Mouse (Mus musculus): ENCODE data around the gene Trpv6. TPM values are rescaled to one million over a fixed set of nuclear protein-coding genes. Genes with fewer than 3 reads are reported as not detected.

Gene Trpv6
- polyA plus RNA-seq (2012; rRNA removed; ENCODE audit: low replicate concordance) = 0.07 and 6.4 TPM in 2 replicates

GRCm38 (mm10) chr6:41636178-41636577, at the start of gene Trpv6:
Gene Trpv6, minus strand, starts transcription at chr6:41636405.

GRCm38 (mm10) chr6:41684131-41684530, 47.9 kb upstream of the Trpv6 start, which contains the start of gene Llcfc1:
Gene Llcfc1, plus strand, starts transcription at chr6:41684431.

GRCm38 (mm10) chr6:41680669-41681068, 44.5 kb upstream of the Trpv6 start, which contains the start of gene Trpv5:
Gene Trpv5, minus strand, starts transcription at chr6:41680769.

GRCm38 (mm10) chr6:41605061-41605793, 31.0 kb downstream of the Trpv6 start, which contains the start of gene Ephb6:
Gene Ephb6, plus strand, starts transcription at chr6:41605482.

Other genes starting within 250 kb of the Trpv6 start
- not detected in 2 replicates for gene Gm5771, start 244.0 kb downstream of the Trpv6 start, polyA plus RNA-seq (2012; rRNA removed; ENCODE audit: low replicate concordance)
- not detected in 2 replicates for gene Gm10334, start 190.3 kb downstream of the Trpv6 start, polyA plus RNA-seq (2012; rRNA removed; ENCODE audit: low replicate concordance)
- gene Prss1, start 177.5 kb downstream of the Trpv6 start, polyA plus RNA-seq (2012; rRNA removed; ENCODE audit: low replicate concordance) = not detected in 2 replicates
- 0.47 and 1.3 TPM in 2 replicates for gene Prss2, start 114.6 kb downstream of the Trpv6 start, polyA plus RNA-seq (2012; rRNA removed; ENCODE audit: low replicate concordance)
- 17.4 and 19.3 TPM in 2 replicates for gene Ephb6, start 30.9 kb downstream of the Trpv6 start, polyA plus RNA-seq (2012; rRNA removed; ENCODE audit: low replicate concordance)
- not detected in 2 replicates for gene Trpv5, start 44.4 kb upstream of the Trpv6 start, polyA plus RNA-seq (2012; rRNA removed; ENCODE audit: low replicate concordance)
- gene Llcfc1, start 48.0 kb upstream of the Trpv6 start, polyA plus RNA-seq (2012; rRNA removed; ENCODE audit: low replicate concordance) = not detected in 2 replicates
- not detected in 2 replicates for gene Kel, start 67.9 kb upstream of the Trpv6 start, polyA plus RNA-seq (2012; rRNA removed; ENCODE audit: low replicate concordance)
- not detected in 2 replicates for gene Olfr459, start 138.8 kb upstream of the Trpv6 start, polyA plus RNA-seq (2012; rRNA removed; ENCODE audit: low replicate concordance)
- gene Pip, start 211.1 kb upstream of the Trpv6 start, polyA plus RNA-seq (2012; rRNA removed; ENCODE audit: low replicate concordance) = not detected in 2 replicates
- not detected in 2 replicates for gene Sval2, start 216.6 kb upstream of the Trpv6 start, polyA plus RNA-seq (2012; rRNA removed; ENCODE audit: low replicate concordance)